Mouse (Mus musculus): ENCODE measurements around the gene Fxyd6.

DNA sequence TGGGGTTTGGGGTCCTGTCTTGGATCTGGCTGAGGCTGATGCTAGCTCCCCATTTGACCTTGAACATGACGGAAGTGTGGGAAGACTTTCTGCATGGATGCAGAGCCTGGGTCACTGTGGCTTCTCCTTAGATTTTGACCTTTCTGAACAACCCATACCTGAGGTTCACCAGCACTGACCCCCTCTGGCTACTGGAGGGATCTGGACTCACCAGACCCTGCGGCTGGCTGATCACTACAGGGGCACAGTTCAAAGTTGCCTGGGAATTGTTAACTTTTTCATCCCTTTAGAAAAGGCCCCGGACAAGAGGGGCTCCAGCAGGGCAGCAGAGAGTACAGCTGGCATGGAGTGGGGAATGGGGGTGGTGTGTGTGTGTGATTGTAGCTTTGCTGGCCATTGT, 36.8 kb downstream of the Fxyd6 start:
- TF ChIP-seq CTCF (IDR thresholded peaks at IDR 0.05; ENCODE audit: insufficient read depth, low read depth, low read length) = no peak
- no peak for TF ChIP-seq POLR2A (IDR thresholded peaks at IDR 0.05; ENCODE audit: insufficient read depth, low read depth, low read length)

Data from olfactory bulb, adult 2 months (tissue).